Mouse (Mus musculus): ENCODE results near the gene Kcnj16.

DNA sequence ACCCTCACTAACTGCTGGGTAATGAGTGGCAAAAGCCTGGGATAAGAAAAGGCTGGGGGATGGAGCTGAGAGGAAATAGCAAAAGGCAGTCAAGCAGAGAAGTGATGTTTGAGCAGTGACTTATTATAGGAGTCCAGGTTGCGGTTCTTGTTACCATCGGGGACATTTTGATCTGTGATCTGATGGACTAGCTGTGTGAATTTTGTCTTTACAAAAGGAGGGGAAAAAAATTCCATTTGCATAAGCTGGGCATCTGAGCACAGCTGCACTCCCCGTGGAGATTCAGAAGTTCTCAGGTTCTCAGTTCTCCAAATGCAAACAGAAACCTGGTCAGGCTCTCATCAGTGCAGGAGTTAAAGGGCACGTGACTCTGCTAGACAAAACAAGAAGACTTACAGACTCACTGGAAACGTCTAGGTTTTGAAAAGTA, 6.2 kb upstream of the Kcnj16 start:
- TF ChIP-seq UBTF (IDR thresholded peaks at IDR 0.05; ENCODE audit: borderline replicate concordance, insufficient read depth, low read depth, low read length) (no peak), POLR2A (IDR thresholded peaks at IDR 0.05; ENCODE audit: control insufficient read depth in 1 of 2, insufficient read depth in 1 of 2, low read depth in 1 of 2, low read length in 2 of 2, poor library complexity in 1 of 2) (no peak), EP300 (IDR thresholded peaks at IDR 0.05; ENCODE audit: low read depth in 1 of 2, low read length in 2 of 2) (no peak), CTCF (IDR thresholded peaks at IDR 0.05 in 2 of 3, conservative IDR thresholded peaks at IDR 0.05 in 1 of 3; ENCODE audit: control insufficient read depth in 1 of 3, insufficient read depth in 1 of 3, low read depth in 2 of 3, low read length in 3 of 3, poor library complexity in 1 of 3, severe bottlenecking in 1 of 3) (no peak), USF1 (IDR thresholded peaks at IDR 0.05; ENCODE audit: low read depth, low read length) (no peak), MYB (IDR thresholded peaks at IDR 0.05; ENCODE audit: low read depth, low read length) (no peak), TCF12 (IDR thresholded peaks at IDR 0.05; ENCODE audit: low read depth, low read length) (no peak), GATA1 (IDR thresholded peaks at IDR 0.05; ENCODE audit: low read depth, low read length) (no peak), MEF2A (IDR thresholded peaks at IDR 0.05; ENCODE audit: extremely low read depth, insufficient replicate concordance, low read depth, low read length, poor library complexity, severe bottlenecking) (no peak), KAT2A (conservative IDR thresholded peaks at IDR 0.05; ENCODE audit: low read depth, low read length) (no peak)
